Mouse (Mus musculus) olfactory bulb, adult 2 months (tissue): Measurements from ENCODE around the gene Ifi211.
"Not testable (repeated sequence)": the region's sequence is repeated elsewhere in the genome, so short reads cannot be mapped to it uniquely, and the experiment has no call there.

ENCODE experiments used
- CTCF ChIP-seq: fragments of 200-500 bp; IDR thresholded peaks from 2 replicates; pipeline ENCODE4 v1.5.1; 2012; ENCODE audit warnings: low read depth, mild to moderate bottlenecking, low read length, moderate library complexity; ENCODE audit not compliant: insufficient read depth
- POLR2A ChIP-seq: fragments of 200-500 bp; IDR thresholded peaks from 2 replicates; pipeline ENCODE4 v1.6.1; 2012; ENCODE audit warnings: mild to moderate bottlenecking, low read depth, low read length, moderate library complexity; ENCODE audit not compliant: insufficient read depth

DNA sequence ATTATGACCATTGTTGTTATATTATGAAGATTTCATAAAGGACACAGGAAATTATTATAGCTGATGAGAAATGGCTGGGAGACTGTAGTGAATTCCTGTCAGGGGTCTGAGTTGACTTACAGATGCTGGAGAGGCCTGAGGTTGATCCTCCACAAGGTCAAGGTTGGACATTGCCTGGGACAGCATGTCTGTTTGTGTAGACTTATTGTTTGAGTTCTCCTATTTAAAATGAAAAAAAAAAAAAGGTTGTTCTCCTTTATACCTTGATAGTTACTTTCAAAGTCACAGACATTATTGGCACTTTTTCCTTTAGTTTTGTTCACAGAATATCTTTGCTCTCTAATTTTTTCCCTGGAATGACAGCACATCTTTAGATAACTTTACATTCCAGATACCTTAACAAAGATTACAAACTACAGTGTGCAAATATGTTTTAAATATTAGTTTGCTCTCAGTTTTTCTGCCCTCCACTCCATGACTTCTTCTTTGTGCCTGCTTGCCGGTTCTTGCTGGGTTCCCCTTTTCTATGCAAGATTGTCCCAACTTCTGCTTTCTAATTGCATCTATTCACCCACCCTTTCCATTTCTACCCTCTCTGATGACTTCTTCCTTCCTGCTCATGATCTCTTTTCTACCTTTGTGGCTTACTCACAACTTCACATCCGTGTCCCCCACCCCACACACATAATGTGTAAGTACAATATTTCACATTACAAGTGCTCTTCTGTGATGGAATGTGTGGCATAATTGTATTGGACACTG lies 25.6 kb downstream of the Ifi211 start:
- not testable (repeated sequence) for TF ChIP-seq POLR2A, CTCF
